Mouse (Mus musculus) C2C12 (cell line): Measurements from ENCODE around the gene Prtn3.

Experiments
- CEBPB ChIP-seq: IDR thresholded peaks from one replicate; pipeline ENCODE4 v1.6.1; 2011; ENCODE audit warnings: low read depth, mild to moderate bottlenecking, control low read depth, moderate library complexity
- CTCF ChIP-seq: IDR thresholded peaks from one replicate; pipeline ENCODE4 v1.5.1; 2011; ENCODE audit not compliant: control insufficient read depth, insufficient read depth, insufficient read length
- FOSL1 ChIP-seq: IDR thresholded peaks from one replicate; pipeline ENCODE4 v1.8.0; 2011; ENCODE audit warnings: mild to moderate bottlenecking, low read length; ENCODE audit not compliant: poor library complexity, insufficient read depth, severe bottlenecking
- MAX ChIP-seq: IDR thresholded peaks from one replicate; pipeline ENCODE4 v1.6.1; 2011; ENCODE audit warnings: mild to moderate bottlenecking, control low read depth
- MYOD1 ChIP-seq: IDR thresholded peaks from one replicate; pipeline ENCODE4 v1.6.1; 2011; ENCODE audit warnings: low read depth; ENCODE audit not compliant: control insufficient read depth, insufficient read length
- MYOG ChIP-seq: IDR thresholded peaks from one replicate; pipeline ENCODE4 v1.6.1; 2011; ENCODE audit not compliant: control insufficient read depth, insufficient read length; ENCODE audit errors: extremely low read depth
- USF1 ChIP-seq: IDR thresholded peaks from one replicate; pipeline ENCODE4 v1.6.1; 2011; ENCODE audit warnings: low read depth, mild to moderate bottlenecking, control low read depth, moderate library complexity

DNA sequence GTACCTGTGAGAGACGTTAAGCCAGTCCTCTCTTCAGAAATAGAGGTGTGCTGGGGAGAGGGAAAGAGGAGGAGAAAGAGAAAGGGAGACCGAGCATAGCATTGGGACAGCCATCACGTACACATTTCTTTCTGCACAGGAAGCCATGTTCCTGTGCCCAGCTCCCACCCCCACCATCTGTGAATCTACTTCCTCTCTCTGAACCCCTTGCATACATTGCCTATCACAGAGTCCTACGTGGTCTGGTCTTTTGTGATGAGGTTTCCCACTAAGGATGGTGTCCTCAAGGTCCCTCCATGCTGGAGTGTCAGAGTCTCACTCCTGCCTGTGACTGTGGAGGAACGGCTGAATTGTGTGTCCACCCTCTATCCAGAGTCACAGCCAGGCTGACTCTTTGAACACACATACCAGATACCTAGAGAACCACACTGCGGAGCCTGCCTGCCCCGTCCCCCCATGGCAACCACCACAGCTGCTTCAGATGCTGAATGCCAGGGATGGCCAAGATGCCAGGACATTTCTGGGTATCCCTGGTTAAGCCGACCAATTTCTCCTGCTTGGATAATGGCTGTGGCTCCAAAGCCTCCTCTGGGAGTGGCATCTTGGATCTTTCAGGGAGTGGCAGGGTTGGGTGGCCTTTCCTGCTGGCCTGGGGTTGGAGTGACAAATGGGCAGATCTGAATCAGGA is 24.2 kb upstream of the Prtn3 start:
- no peak for TF ChIP-seq CTCF
- no peak for TF ChIP-seq USF1
- TF ChIP-seq CEBPB, result no peak
- TF ChIP-seq MAX, result no peak
- no peak for TF ChIP-seq MYOD1
- TF ChIP-seq FOSL1, result no peak
- TF ChIP-seq MYOG, result no peak
